Comparison of ENCODE assay signal across 32 mouse cellular contexts in genomic region chr5:24477909-24478308, GRCm38 (mm10). TPM values are rescaled to one million over a fixed set of nuclear protein-coding genes. Genes with fewer than 3 reads are reported as not detected.
"Had no signal": no experiment of that assay in that cellular context is flagged by ENCODE, and none has a peak within 500 bp of the region (broad histone marks: within the 10 kb centered on the region; RNA-seq: fewer than 3 reads in every experiment).

No protein-coding gene starts in this region.

- H3K4me3 ChIP-seq: limb, embryonic 10.5 days; limb, embryonic 12.5 days; limb, embryonic 13.5 days; limb, embryonic 15.5 days; liver, embryonic 12.5 days; liver, embryonic 13.5 days; liver, embryonic 15.5 days; lung, embryonic 15.5 days; megakaryocyte, embryonic 14.5 days; midbrain, embryonic 10.5 days; midbrain, embryonic 12.5 days; midbrain, embryonic 13.5 days; midbrain, embryonic 15.5 days; neural tube, embryonic 12.5 days had no signal

- H3K4me2 ChIP-seq: limb, embryonic 12.5 days; limb, embryonic 13.5 days; limb, embryonic 15.5 days; liver, embryonic 11.5 days; liver, embryonic 12.5 days; liver, embryonic 13.5 days; liver, embryonic 15.5 days; lung, embryonic 14.5 days; lung, embryonic 15.5 days; midbrain, embryonic 11.5 days; midbrain, embryonic 12.5 days; midbrain, embryonic 13.5 days; midbrain, embryonic 15.5 days; neural tube, embryonic 12.5 days had no signal

- DNase-seq: left cerebral cortex, postnatal 4 days; liver; liver, embryonic 13.5 days; liver, postnatal 0 days; lung, adult 18-20 months; lung, adult 2 months; lung, embryonic 14.5 days; lung, postnatal 10 days; lung, postnatal 14 days; lung, postnatal 36 days; lung, postnatal 4 days; midbrain, embryonic 14.5 days had no signal

RNA-seq across cellular contexts. Expression of gene Gbx1, which starts 49.1 kb away (rescaled TPM):
- polyA plus RNA-seq: limb, embryonic 10.5 days; limb, embryonic 13.5 days; liver, adult 2 months; liver, embryonic 12.5 days; liver, embryonic 14.5 days; liver, embryonic 15.5 days; liver, embryonic 16.5 days; liver, postnatal 0 days; lung, embryonic 15.5 days; lung, embryonic 16.5 days; macrophage; midbrain, embryonic 10.5 days had no signal
